Mouse (Mus musculus): ENCODE results near the gene Ifitm5. TPM values are rescaled to one million over a fixed set of nuclear protein-coding genes. Genes with fewer than 3 reads are reported as not detected.
A peak's percentile ranks its signal among the peaks of the same experiment; 100 is the strongest.
"Not testable (repeated sequence)": the region's sequence is repeated elsewhere in the genome, so short reads cannot be mapped to it uniquely, and the experiment has no call there.

Gene Ifitm5
- total RNA-seq (2014; fragmentation: Nextera tagmentation) (0.55 TPM in 1 of 2 replicates, not detected in the other), total RNA-seq (2017) (2.4 TPM in 1 of 2 replicates, not detected in the other)

DNA sequence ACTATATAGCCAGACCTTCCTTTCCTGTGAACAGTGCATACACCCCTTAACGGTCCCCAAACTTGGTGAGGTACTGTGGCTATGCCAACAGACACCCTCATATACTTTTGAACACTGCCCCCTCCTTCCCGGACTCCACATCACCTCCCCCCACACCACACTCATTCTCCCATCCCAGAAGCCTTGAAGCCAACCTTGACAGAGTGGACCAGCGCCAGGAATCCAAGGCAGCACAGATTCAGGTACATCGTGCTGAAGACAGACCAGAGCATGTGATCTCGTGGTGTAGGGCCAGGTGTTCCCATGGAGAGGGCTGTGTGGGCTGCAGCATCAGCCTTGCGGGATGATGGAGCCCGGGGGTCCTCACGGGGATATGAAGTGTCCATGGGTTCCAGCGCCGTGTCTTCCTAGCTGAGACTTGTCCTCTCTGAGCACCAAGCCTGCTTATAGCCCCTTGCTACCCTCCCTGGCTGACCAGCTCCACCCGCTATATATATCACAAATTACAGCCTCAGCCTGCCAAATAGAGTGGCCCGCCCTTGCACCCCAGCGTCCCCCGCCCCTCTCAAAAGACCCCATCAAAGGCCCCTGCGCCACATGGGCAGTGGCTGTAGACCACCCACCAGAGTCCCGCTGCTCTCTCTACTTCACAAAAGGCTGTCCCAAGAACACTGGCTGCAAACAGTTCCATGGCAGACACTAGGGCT lies at the start of gene Ifitm5:
Ifitm5 (minus strand) TSS at position 468 of the 707 bp plus-strand sequence.
- no peak for ATAC-seq (replicated peaks; ENCODE audit: low FRiP score, low TSS enrichment, poor library complexity, severe bottlenecking)

DNA sequence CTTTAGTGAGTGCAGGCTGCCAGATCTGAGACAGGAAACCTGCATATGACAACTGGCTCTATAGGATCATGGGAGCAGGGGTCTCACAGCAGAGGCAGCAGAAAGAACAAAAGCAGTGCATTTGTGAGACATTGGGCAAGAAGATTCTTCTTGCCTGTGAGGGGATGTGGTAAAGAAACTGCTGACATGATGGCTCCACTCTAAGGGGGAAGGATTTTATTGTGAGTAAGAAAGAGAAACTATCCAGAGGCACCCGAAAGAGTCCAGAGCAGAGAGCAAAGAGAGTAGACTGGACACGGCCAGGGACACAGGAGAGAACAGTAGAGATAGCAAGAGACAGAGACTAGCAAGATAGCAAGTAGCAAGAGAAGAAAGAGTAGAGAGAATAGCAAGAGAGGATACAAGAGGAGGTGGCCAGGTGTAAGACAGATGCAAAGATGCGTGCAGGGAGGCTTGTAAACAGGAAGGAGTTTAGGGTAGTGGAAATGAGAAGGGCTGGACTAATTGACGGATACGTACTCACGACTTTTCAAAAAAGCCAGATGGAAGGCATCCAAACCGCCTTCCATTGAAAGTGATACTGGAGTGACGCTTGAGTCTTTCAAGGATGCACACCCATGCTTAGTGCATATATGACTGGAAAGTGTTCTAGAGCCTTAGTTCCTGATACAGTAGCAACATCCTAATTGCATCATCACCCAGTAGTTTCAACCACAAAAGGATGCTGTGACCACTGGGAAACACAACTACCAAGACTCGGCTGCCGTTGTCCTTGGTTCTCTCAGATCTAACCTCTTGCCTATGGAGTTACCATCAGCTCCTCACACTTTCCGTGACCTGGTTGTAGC lies 49.0 kb upstream of the Ifitm5 start:
- no peak; the same call in 1 of the 2 replicates for ATAC-seq (replicated peaks; ENCODE audit: low FRiP score, low TSS enrichment, poor library complexity, severe bottlenecking)

DNA sequence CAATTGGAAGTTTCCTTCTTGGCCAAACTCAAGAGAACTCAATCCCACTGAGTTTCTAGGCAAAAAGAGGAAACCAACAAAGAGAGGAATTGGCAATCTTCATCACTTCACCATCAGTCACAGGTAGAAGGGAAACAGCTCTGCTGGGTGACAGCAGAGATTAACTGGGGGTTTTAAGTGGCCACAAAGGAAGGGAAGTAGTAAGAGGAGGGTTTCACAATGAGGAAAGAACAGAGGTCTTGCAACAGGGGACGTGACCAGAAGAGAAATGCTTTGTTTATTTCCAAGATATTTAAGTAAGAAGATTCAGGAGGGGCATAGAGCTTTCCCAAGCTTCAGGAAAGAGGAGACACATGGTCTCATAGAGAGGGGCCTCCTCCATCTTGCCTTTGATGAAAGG lies 47.7 kb upstream of the Ifitm5 start:
- no peak for ATAC-seq (replicated peaks; ENCODE audit: low FRiP score, low TSS enrichment, poor library complexity, severe bottlenecking)

DNA sequence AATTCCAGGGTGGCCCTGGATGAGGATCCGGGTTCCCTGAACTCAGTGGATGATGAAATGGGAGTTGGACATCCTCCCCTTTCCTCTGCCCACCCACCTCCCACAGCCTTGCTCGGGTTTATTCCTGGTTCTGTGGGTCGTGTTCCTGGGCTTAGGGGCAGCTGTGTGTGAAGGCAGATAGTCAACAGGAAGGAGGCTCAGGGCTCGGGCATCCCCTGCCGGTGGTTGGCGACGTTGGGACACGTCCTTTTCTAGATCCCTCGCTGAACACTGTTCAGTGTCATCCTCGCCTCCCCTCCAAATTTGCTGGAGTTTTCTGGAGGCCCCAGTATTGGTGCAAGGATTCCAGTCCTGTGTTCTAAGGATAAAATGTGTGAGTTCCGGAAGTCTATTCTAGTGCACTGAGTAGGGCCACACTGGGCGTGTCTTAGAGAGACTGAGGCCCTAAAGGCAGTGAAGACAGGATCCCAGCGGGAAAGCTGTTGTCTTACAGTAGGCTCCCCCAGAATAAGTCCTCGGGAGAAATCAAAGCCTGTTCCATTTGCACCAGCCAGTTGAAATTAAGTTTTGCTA lies 41.1 kb upstream of the Ifitm5 start:
- peak; percentile 74 for ATAC-seq (replicated peaks; ENCODE audit: low FRiP score, low TSS enrichment, poor library complexity, severe bottlenecking)

- peak; percentile 26; the same call in 1 of the 2 replicates for ATAC-seq (replicated peaks; ENCODE audit: low FRiP score, low TSS enrichment, poor library complexity, severe bottlenecking)
These were observed 40.5 kb upstream of the Ifitm5 start for GRCm38 (mm10) chr7:140990622-140991021.

GRCm38 (mm10) chr7:140990185-140990584 lies 40.1 kb upstream of the Ifitm5 start:
- ATAC-seq (replicated peaks; ENCODE audit: low FRiP score, low TSS enrichment, poor library complexity, severe bottlenecking), result 0 out of 2 replicates have a peak, but pooled peaks have one; percentile 4

GRCm38 (mm10) chr7:140989022-140989421 lies 38.9 kb upstream of the Ifitm5 start:
- ATAC-seq (replicated peaks; ENCODE audit: low FRiP score, low TSS enrichment, poor library complexity, severe bottlenecking), result no peak

- no peak for ATAC-seq (replicated peaks; ENCODE audit: low FRiP score, low TSS enrichment, poor library complexity, severe bottlenecking)
These were observed 37.4 kb upstream of the Ifitm5 start for GRCm38 (mm10) chr7:140987182-140988138.

DNA sequence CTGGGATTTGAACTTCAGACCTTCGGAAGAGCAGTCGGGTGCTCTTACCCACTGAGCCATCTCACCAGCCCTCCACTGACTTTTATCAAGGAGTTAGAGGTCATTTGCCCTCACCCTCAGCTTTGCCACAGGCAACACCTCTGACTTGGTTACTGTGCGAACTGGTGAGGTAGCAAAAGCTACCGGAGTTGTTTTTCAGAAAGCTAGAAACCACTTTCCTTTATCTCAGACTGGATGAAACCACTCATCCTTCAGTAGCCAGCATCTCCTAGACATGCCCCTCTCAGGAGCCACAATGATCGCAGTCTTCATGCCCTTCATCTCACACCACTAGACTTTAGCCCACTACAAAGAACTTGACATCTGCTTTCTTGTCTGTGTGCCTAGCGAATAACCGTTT lies 32.9 kb upstream of the Ifitm5 start:
- no peak for ATAC-seq (replicated peaks; ENCODE audit: low FRiP score, low TSS enrichment, poor library complexity, severe bottlenecking)

DNA sequence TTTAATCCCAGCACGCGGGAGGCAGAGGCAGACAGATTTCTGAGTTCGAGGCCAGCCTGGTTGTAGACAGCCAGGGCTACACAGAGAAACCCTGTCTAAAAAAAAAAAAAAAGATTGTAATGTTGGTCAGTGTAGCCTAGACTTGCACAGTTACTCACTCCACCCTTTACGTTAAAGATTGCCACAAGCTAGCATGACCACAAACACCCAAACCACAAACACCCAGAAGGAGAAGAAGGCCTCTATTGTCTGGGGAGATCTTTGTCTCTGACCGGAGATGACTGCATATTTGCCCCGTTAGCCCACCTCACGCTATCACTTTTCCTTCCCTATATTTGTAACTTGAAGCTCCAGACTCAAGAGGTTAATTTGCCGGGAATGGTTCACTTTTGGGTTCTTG lies 31.6 kb upstream of the Ifitm5 start:
- peak; percentile 73 for ATAC-seq (replicated peaks; ENCODE audit: low FRiP score, low TSS enrichment, poor library complexity, severe bottlenecking)

DNA sequence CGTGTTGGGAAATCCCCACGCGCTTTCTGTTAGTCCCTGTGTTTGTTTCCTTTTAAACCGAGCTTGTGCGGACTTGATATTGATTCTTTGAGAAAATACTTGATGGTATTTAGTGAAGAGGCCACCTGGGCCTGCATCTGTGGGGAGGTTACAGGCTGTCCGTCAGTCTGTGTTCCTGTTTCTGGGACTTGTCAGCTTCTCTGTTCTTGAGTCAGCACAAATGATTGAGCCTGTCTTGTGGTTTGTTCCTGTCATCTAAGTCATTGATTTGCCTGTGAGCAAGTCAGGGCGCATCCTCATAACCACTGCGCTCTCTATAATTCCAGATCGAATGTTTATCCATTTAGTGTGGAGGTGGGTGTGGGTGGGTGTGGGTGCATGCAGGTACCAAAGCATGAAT lies 26.6 kb upstream of the Ifitm5 start:
- not testable (repeated sequence) for ATAC-seq (replicated peaks; ENCODE audit: low FRiP score, low TSS enrichment, poor library complexity, severe bottlenecking)

DNA sequence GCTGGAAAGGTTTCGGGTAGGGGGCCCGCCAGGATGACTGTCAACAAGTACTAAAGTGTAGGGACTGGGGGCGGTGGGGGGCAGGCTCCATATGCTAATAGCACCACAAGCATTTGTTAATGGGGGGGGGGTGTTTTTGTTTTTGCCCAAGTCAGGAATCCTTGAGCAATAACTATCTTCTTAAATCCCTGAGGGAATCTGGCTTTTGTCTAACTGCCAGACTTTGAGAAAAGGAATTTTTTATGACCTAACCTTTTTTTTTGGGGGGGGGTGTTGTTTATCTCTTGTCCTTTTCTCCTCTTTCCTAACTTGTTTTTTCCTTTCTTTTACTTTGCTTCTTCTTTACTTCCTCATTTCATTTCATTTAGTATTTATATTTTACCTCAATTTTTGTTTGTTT lies 25.4 kb upstream of the Ifitm5 start:
- no peak for ATAC-seq (replicated peaks; ENCODE audit: low FRiP score, low TSS enrichment, poor library complexity, severe bottlenecking)

- no peak for ATAC-seq (replicated peaks; ENCODE audit: low FRiP score, low TSS enrichment, poor library complexity, severe bottlenecking)
These were observed 24.8 kb upstream of the Ifitm5 start for GRCm38 (mm10) chr7:140974940-140975339.

GRCm38 (mm10) chr7:140973396-140974165 lies 23.5 kb upstream of the Ifitm5 start:
- no peak for ATAC-seq (replicated peaks; ENCODE audit: low FRiP score, low TSS enrichment, poor library complexity, severe bottlenecking)

- no peak for ATAC-seq (replicated peaks; ENCODE audit: low FRiP score, low TSS enrichment, poor library complexity, severe bottlenecking)
These were observed 21.5 kb upstream of the Ifitm5 start for GRCm38 (mm10) chr7:140971479-140972171.

DNA sequence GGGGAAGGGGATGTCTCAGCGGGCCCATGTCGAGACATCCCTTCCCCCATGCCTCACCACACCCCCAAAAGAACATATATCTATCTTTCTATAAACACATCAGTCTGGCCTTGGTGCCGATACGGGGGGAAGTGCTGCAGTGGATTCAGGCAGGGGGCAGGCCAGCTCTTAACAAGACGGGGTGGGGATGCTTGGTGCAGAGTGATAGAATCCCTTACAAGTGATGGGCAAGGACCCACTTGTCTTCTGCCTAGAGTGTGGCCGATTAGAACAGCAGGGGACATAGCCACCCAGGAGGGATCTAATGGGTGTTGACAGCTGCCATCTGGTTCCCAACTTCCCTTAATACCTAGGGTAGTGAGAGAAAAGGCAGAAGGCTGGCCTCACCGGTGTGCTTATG lies 20.8 kb upstream of the Ifitm5 start:
- peak; percentile 36; the same call in 1 of the 2 replicates for ATAC-seq (replicated peaks; ENCODE audit: low FRiP score, low TSS enrichment, poor library complexity, severe bottlenecking)

- not testable (repeated sequence) for ATAC-seq (replicated peaks; ENCODE audit: low FRiP score, low TSS enrichment, poor library complexity, severe bottlenecking)
These were observed 18.6 kb upstream of the Ifitm5 start for GRCm38 (mm10) chr7:140968710-140969109.
